Mouse (Mus musculus) MEL (cell line): ENCODE results near the gene Nf1. TPM values are rescaled to one million over a fixed set of nuclear protein-coding genes. Genes with fewer than 3 reads are reported as not detected.

ENCODE experiments used
- DNase-seq: peaks from one replicate; pipeline ENCODE4 v3.0.0; 2011; ENCODE audit warnings: low read depth, low spot score
- H3K27ac ChIP-seq: 2 replicates; pipeline ENCODE4 v1.5.1; 2012; ENCODE audit warnings: low read depth, mild to moderate bottlenecking, control low read depth, low read length, moderate library complexity; ENCODE audit not compliant: control insufficient read depth
- H3K27me3 ChIP-seq, 2 experiments: fragments of 150-350 bp in 1 of 2; sonication (generic) in 1 of 2; 2 replicates each; pipeline ENCODE4 v1.6.1; 2012; ENCODE audit warnings: low read length in 2 of 2, mild to moderate bottlenecking in 2 of 2, improper control_type of control experiment in 1 of 2, moderate library complexity in 1 of 2; ENCODE audit not compliant: insufficient read depth in 2 of 2, control insufficient read depth in 1 of 2
- H3K36me3 ChIP-seq, 2 experiments: 2 replicates each; pipeline ENCODE4 v1.6.1; 2012 to 2014; ENCODE audit warnings: low read length in 2 of 2, improper control_type of control experiment in 1 of 2, inconsistent platforms in 1 of 2, mild to moderate bottlenecking in 1 of 2; ENCODE audit not compliant: insufficient read depth in 2 of 2, control insufficient read depth in 1 of 2
- H3K4me1 ChIP-seq, 2 experiments: fragments of 150-350 bp in 1 of 2; sonication (generic) in 1 of 2; 2 replicates each; pipeline ENCODE4 v1.6.1; 2012; ENCODE audit warnings: low read length in 2 of 2, improper control_type of control experiment in 1 of 2, mild to moderate bottlenecking in 1 of 2; ENCODE audit not compliant: insufficient read depth in 2 of 2, control insufficient read depth in 1 of 2
- H3K4me3 ChIP-seq, 2 experiments: fragments of 150-350 bp in 1 of 2; sonication (generic) in 1 of 2; 2 replicates each; pipeline ENCODE4 v1.5.1; 2012; ENCODE audit warnings: low read depth in 2 of 2, low read length in 2 of 2, mild to moderate bottlenecking in 2 of 2, moderate library complexity in 2 of 2, control low read depth in 1 of 2, improper control_type of control experiment in 1 of 2; ENCODE audit not compliant: control insufficient read depth in 1 of 2, insufficient read depth in 1 of 2
- H3K79me2 ChIP-seq: 2 replicates; pipeline ENCODE4 v1.6.1; 2012; ENCODE audit warnings: mild to moderate bottlenecking, low read length, moderate library complexity; ENCODE audit not compliant: control insufficient read depth, poor library complexity, insufficient read depth
- H3K9ac ChIP-seq: 2 replicates; pipeline ENCODE4 v1.6.1; 2012; ENCODE audit warnings: low read depth, mild to moderate bottlenecking, control low read depth, low read length, moderate library complexity; ENCODE audit not compliant: control insufficient read depth, poor library complexity, severe bottlenecking
- H3K9me3 ChIP-seq: fragments of 150-350 bp; sonication (generic); replicated peaks from 2 replicates; pipeline ENCODE4 v1.6.1; 2012; ENCODE audit warnings: mild to moderate bottlenecking, low read length, improper control_type of control experiment, moderate library complexity; ENCODE audit not compliant: insufficient read depth
- CHD1 ChIP-seq: IDR thresholded peaks from 2 replicates; pipeline ENCODE4 v1.6.1; 2012; ENCODE audit warnings: low read depth, mild to moderate bottlenecking, inconsistent platforms, low read length, improper control_type of control experiment
- E2F4 ChIP-seq: IDR thresholded peaks from 2 replicates; pipeline ENCODE4 v1.6.1; 2011; ENCODE audit warnings: low read depth, low read length, improper control_type of control experiment, borderline replicate concordance
- ELF1 ChIP-seq: IDR thresholded peaks from 2 replicates; pipeline ENCODE4 v1.6.1; 2014; ENCODE audit warnings: low read depth, mild to moderate bottlenecking, inconsistent platforms, low read length, improper control_type of control experiment, moderate library complexity
- KAT2A ChIP-seq: conservative IDR thresholded peaks from 2 replicates; pipeline ENCODE4 v1.6.1; 2012; ENCODE audit warnings: low read depth, low read length, improper control_type of control experiment, inconsistent platforms
- MAFK ChIP-seq: IDR thresholded peaks from 2 replicates; pipeline ENCODE4 v1.6.1; 2011; ENCODE audit warnings: low read depth, mild to moderate bottlenecking, low read length, improper control_type of control experiment, borderline replicate concordance
- MAZ ChIP-seq: IDR thresholded peaks from 2 replicates; pipeline ENCODE4 v1.6.1; 2012; ENCODE audit warnings: low read depth, mild to moderate bottlenecking, inconsistent platforms, low read length, improper control_type of control experiment
- MEF2A ChIP-seq: IDR thresholded peaks from 2 replicates; pipeline ENCODE4 v1.6.1; 2014; ENCODE audit warnings: low read depth, mild to moderate bottlenecking, inconsistent platforms, low read length, improper control_type of control experiment; ENCODE audit not compliant: poor library complexity, insufficient replicate concordance, severe bottlenecking; ENCODE audit errors: extremely low read depth
- MYC ChIP-seq: IDR thresholded peaks from 2 replicates; pipeline ENCODE4 v1.6.1; 2011; ENCODE audit warnings: low read depth, mild to moderate bottlenecking, low read length, improper control_type of control experiment, moderate library complexity
- NRF1 ChIP-seq: IDR thresholded peaks from 2 replicates; pipeline ENCODE4 v1.6.1; 2014; ENCODE audit warnings: low read depth, mild to moderate bottlenecking, inconsistent platforms, low read length, improper control_type of control experiment, moderate library complexity; ENCODE audit not compliant: poor library complexity, insufficient read depth, severe bottlenecking
- POLR2AphosphoS5 ChIP-seq: IDR thresholded peaks from 2 replicates; pipeline ENCODE4 v1.6.1; 2012; ENCODE audit warnings: low read depth, borderline replicate concordance, mild to moderate bottlenecking, inconsistent platforms, low read length, moderate library complexity, mixed read lengths
- TBP ChIP-seq: IDR thresholded peaks from 2 replicates; pipeline ENCODE4 v1.8.0; 2011; ENCODE audit warnings: low read depth, low read length, improper control_type of control experiment
- UBTF ChIP-seq: IDR thresholded peaks from 2 replicates; pipeline ENCODE4 v1.6.1; 2012; ENCODE audit warnings: low read depth, mild to moderate bottlenecking, inconsistent platforms, low read length, improper control_type of control experiment, moderate library complexity, borderline replicate concordance; ENCODE audit not compliant: insufficient read depth
- USF1 ChIP-seq: IDR thresholded peaks from 2 replicates; pipeline ENCODE4 v1.6.1; 2014; ENCODE audit warnings: low read depth, mild to moderate bottlenecking, inconsistent platforms, low read length, improper control_type of control experiment, moderate library complexity
- ZC3H11A ChIP-seq: IDR thresholded peaks from 2 replicates; pipeline ENCODE4 v1.6.1; 2012; ENCODE audit warnings: low read depth, mild to moderate bottlenecking, inconsistent platforms, low read length, improper control_type of control experiment
- polyA plus RNA-seq, 2 experiments: library from polyadenylated mRNA; stranded (reverse) in 1 of 2; unstranded in 1 of 2; fragments of >175 nt in 1 of 2; fragments of >200 nt in 1 of 2; gene quantifications; 2 replicates each; pipeline versions ENCODE4 v1.2.1 to v1.2.4; 2012; ENCODE audit warnings: low replicate concordance in 2 of 2, low read depth in 1 of 2; ENCODE audit not compliant: insufficient read length in 2 of 2, insufficient read depth in 1 of 2, missing spikeins in 1 of 2
- total RNA-seq: library from RNA; depleted of rRNA; stranded (reverse); fragments of 300-350 nt; gene quantifications from 2 replicates; pipeline ENCODE4 v1.2.3, GENCODE M21; 2012

Gene Nf1
- total and polyA plus RNA-seq, 3 experiments, result 13.2 to 108 (median 20.3) TPM

DNA sequence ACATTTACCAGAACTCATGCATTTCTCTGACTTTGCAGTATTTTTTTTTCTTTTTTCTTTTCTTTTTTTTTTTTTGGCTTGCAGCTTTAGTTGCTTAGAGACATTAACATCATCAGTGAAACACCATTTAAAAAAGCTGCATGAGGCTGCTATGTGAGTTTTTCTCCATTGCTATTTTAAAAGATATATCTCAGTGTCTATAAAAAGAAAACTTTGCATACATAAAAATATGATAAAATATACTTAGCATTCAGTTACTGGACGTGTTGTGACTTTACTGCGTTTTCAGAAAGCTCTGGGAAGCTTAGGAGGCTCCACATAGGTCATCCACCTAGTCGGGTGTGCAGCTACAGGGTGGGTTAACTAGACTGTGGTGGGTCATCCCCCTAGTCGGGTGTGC is 120.4 kb downstream of the Nf1 start:
- no peaks in the 10 kb centered on the region for H3K9me3 ChIP-seq
- peaks cover 4 to 6% of the 10 kb centered on the region in 2 experiments for H3K36me3 ChIP-seq
- H3K9ac ChIP-seq, result no peak overlapping the region
- DNase-seq, result no peak
- H3K79me2 ChIP-seq, result no peaks in the 10 kb centered on the region
- no peak overlapping the region for H3K4me3 ChIP-seq
- peaks cover 3 to 4% of the 10 kb centered on the region in 2 experiments; a peak in 3 of 4 replicates for H3K4me1 ChIP-seq
- H3K27ac ChIP-seq, result no peak overlapping the region
- no peaks in the 10 kb centered on the region for H3K27me3 ChIP-seq
- TF ChIP-seq MYC, result no peak
- no peak for TF ChIP-seq MAFK
- TF ChIP-seq KAT2A, result no peak
- TF ChIP-seq NRF1, result no peak

GRCm38 (mm10) chr11:79460756-79461450 is 121.4 kb downstream of the Nf1 start:
- H3K4me1 ChIP-seq, result peaks cover 3 to 4% of the 10 kb centered on the region in 2 experiments; a peak in 3 of 4 replicates
- H3K9me3 ChIP-seq, result no peaks in the 10 kb centered on the region
- no peak for TF ChIP-seq POLR2AphosphoS5
- peak; percentile 65; the same call in 1 of the 2 replicates for TF ChIP-seq MAZ
- H3K9ac ChIP-seq, result no peak overlapping the region
- peaks cover 4 to 6% of the 10 kb centered on the region in 2 experiments for H3K36me3 ChIP-seq
- H3K27ac ChIP-seq, result no peak overlapping the region
- H3K4me3 ChIP-seq, result no peak overlapping the region
- H3K79me2 ChIP-seq, result no peaks in the 10 kb centered on the region
- H3K27me3 ChIP-seq, result no peaks in the 10 kb centered on the region
- peak; percentile 74 for DNase-seq

DNA sequence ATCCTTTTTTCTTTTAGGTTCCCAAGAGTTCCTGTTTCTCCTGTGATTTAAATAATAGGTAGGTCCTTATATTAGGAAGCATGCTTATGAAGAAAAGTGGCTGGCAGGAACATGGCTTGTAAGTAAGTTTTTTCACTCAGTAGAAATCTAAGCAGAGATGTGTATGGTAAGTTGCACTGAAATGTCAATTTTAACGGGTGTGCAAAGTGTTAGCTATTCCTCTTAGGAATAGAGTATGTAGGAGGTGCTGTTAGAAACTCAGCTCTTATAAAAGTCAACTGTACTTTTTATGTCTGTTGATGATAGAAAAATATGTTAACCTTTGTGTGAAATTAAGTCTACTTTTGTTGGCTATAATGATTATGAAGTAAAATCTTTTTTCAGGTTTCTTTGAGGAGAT is 128.6 kb downstream of the Nf1 start:
- H3K36me3 ChIP-seq, result peaks cover 0 to 12% of the 10 kb centered on the region in 2 experiments; a peak in 2 of 4 replicates

More for the DNA sequence above, 128.6 kb downstream of the Nf1 start:
- H3K79me2 ChIP-seq, result no peaks in the 10 kb centered on the region
- no peak for TF ChIP-seq UBTF
- TF ChIP-seq TBP, result no peak
- no peak for TF ChIP-seq USF1
- no peak for TF ChIP-seq KAT2A
- no peak for TF ChIP-seq E2F4
- no peak for TF ChIP-seq ELF1
- no peak for TF ChIP-seq ZC3H11A
- TF ChIP-seq MEF2A, result no peak
- no peak for TF ChIP-seq CHD1
- H3K9me3 ChIP-seq, result no peaks in the 10 kb centered on the region
- no peaks in the 10 kb centered on the region for H3K4me1 ChIP-seq
- no peak for DNase-seq
- H3K4me3 ChIP-seq, result no peak overlapping the region
- H3K27ac ChIP-seq, result no peak overlapping the region
- H3K9ac ChIP-seq, result no peak overlapping the region
- H3K27me3 ChIP-seq, result no peaks in the 10 kb centered on the region
